Mouse (Mus musculus) neural tube, embryonic 15.5 days (tissue): ENCODE measurements around the gene 9230104L09Rik. TPM values are rescaled to one million over a fixed set of nuclear protein-coding genes. Genes with fewer than 3 reads are reported as not detected.
A peak's percentile ranks its signal among the peaks of the same experiment; 100 is the strongest.

ENCODE experiments used
- ATAC-seq: fragments of 200-750 bp; cut with Nextera tagmentation; 2 replicates; pipeline ENCODE4 v1.8.0; 2017; ENCODE audit warnings: mild to moderate bottlenecking, moderate TSS enrichment, moderate library complexity; ENCODE audit not compliant: low FRiP score
- H3K27ac ChIP-seq: fragments of 300-500 bp; sonication (generic); replicated peaks from 2 replicates; pipeline ENCODE4 v1.5.1; 2015; ENCODE audit warnings: mild to moderate bottlenecking, inconsistent platforms
- H3K27me3 ChIP-seq: fragments of 300-500 bp; sonication (generic); replicated peaks from 2 replicates; pipeline ENCODE4 v1.6.1; 2015; ENCODE audit warnings: inconsistent platforms
- H3K36me3 ChIP-seq: fragments of 300-500 bp; sonication (generic); 2 replicates; pipeline ENCODE4 v1.6.1; 2015; ENCODE audit warnings: inconsistent platforms
- H3K4me1 ChIP-seq: fragments of 300-500 bp; sonication (generic); 2 replicates; pipeline ENCODE4 v1.6.1; 2015; ENCODE audit warnings: inconsistent platforms
- H3K4me2 ChIP-seq: fragments of 300-500 bp; sonication (generic); 2 replicates; pipeline ENCODE4 v1.6.1; 2015; ENCODE audit warnings: inconsistent platforms, mild to moderate bottlenecking, moderate library complexity
- H3K4me3 ChIP-seq: fragments of 300-500 bp; sonication (generic); replicated peaks from 2 replicates; pipeline ENCODE4 v1.5.1; 2015; ENCODE audit warnings: mild to moderate bottlenecking, inconsistent platforms
- H3K9ac ChIP-seq: fragments of 300-500 bp; sonication (generic); replicated peaks from 2 replicates; pipeline ENCODE4 v1.6.1; 2015; ENCODE audit warnings: mild to moderate bottlenecking, inconsistent platforms
- H3K9me3 ChIP-seq: fragments of 300-500 bp; sonication (generic); replicated peaks from 2 replicates; pipeline ENCODE4 v1.6.1; 2016; ENCODE audit warnings: inconsistent platforms
- WGBS: fragments of 180-500 bp; shearing (Covaris S2); methylation state at CpG from one replicate; pipeline ENCODE4 v1.1.7; 2015; ENCODE audit warnings: mixed read lengths; 5-methylcytosine and 5-hydroxymethylcytosine counted together
- polyA plus RNA-seq: library from polyadenylated mRNA; unstranded; fragments of >200 nt; fragmentation: Nextera tagmentation; extraction: Ambion mirVana; gene quantifications from 2 replicates; pipeline ENCODE4 v1.2.1, GENCODE M21; 2015

The 9230104L09Rik gene
- polyA plus RNA-seq, 1 experiment from 2014 or later: not detected

- H3K36me3 ChIP-seq: no peaks in the 10 kb centered on the region
- 45% methylated on average over 8 of the region's 8 CpGs for WGBS
- H3K4me2 ChIP-seq: no peak overlapping the region; the same call in 1 of the 2 replicates
- no peaks in the 10 kb centered on the region for H3K27me3 ChIP-seq
- peak; percentile 68; the same call in 1 of the 2 replicates for ATAC-seq
- no peaks in the 10 kb centered on the region for H3K9me3 ChIP-seq
- H3K4me3 ChIP-seq: no peak overlapping the region
- H3K9ac ChIP-seq: no peak overlapping the region
- no peak overlapping the region for H3K27ac ChIP-seq
- H3K4me1 ChIP-seq: no peaks in the 10 kb centered on the region
Measured at GRCm38 (mm10) chr2:148851116-148851906, 13.5 kb downstream of the 9230104L09Rik start.

GRCm38 (mm10) chr2:148839224-148839623 is 25.6 kb downstream of the 9230104L09Rik start:
- no peaks in the 10 kb centered on the region for H3K36me3 ChIP-seq
- H3K9ac ChIP-seq: no peak overlapping the region
- no peaks in the 10 kb centered on the region for H3K4me1 ChIP-seq
- H3K9me3 ChIP-seq: no peaks in the 10 kb centered on the region
- H3K4me3 ChIP-seq: no peak overlapping the region
- H3K4me2 ChIP-seq: no peak overlapping the region
- WGBS: 91% methylated on average over 2 of the region's 2 CpGs
- no peak overlapping the region for H3K27ac ChIP-seq
- ATAC-seq: no peak
- no peaks in the 10 kb centered on the region for H3K27me3 ChIP-seq

- no peak for ATAC-seq
- Histone ChIP-seq H3K9ac (no peak overlapping the region), H3K36me3 (no peaks in the 10 kb centered on the region), H3K27ac (no peak overlapping the region), H3K4me1 (no peaks in the 10 kb centered on the region), H3K9me3 (no peaks in the 10 kb centered on the region), H3K27me3 (no peaks in the 10 kb centered on the region), H3K4me2 (no peak overlapping the region), H3K4me3 (no peak overlapping the region)
- WGBS: 92% methylated on average over 5 of the region's 5 CpGs
Measured at GRCm38 (mm10) chr2:148838075-148838777, 26.6 kb downstream of the 9230104L09Rik start.

- 74% methylated on average over 4 of the region's 4 CpGs for WGBS
- no peak within 1 kb of the TSS for H3K4me3 ChIP-seq
- ATAC-seq: no peak
- no peak within 1 kb of the TSS for H3K9ac ChIP-seq
- H3K27ac ChIP-seq: no peak within 1 kb of the TSS
- H3K4me2 ChIP-seq: no peak within 1 kb of the TSS
- no peaks in the 10 kb centered on the region for H3K36me3 ChIP-seq
- H3K27me3 ChIP-seq: no peaks in the 10 kb centered on the region
- H3K9me3 ChIP-seq: no peaks in the 10 kb centered on the region
- no peaks in the 10 kb centered on the region for H3K4me1 ChIP-seq
Measured at GRCm38 (mm10) chr2:148834912-148835311, 29.9 kb downstream of the 9230104L09Rik start, which contains the start of gene Cst9. TSS of gene Cst9 (plus strand) at chr2:148835147.

GRCm38 (mm10) chr2:148825986-148826385 is 38.9 kb downstream of the 9230104L09Rik start:
- Histone ChIP-seq H3K36me3 (no peaks in the 10 kb centered on the region), H3K9me3 (no peaks in the 10 kb centered on the region), H3K9ac (no peak overlapping the region), H3K27ac (no peak overlapping the region), H3K27me3 (no peaks in the 10 kb centered on the region), H3K4me2 (no peak overlapping the region), H3K4me3 (no peak overlapping the region), H3K4me1 (no peaks in the 10 kb centered on the region)
- no peak for ATAC-seq
- WGBS: 81% methylated on average over 1 of the region's 1 CpGs

- Histone ChIP-seq H3K4me3 (no peak within 1 kb of the TSS), H3K4me2 (no peak within 1 kb of the TSS), H3K9me3 (no peaks in the 10 kb centered on the region), H3K27me3 (no peaks in the 10 kb centered on the region), H3K4me1 (no peaks in the 10 kb centered on the region), H3K36me3 (no peaks in the 10 kb centered on the region), H3K9ac (no peak within 1 kb of the TSS), H3K27ac (no peak within 1 kb of the TSS)
- ATAC-seq: no peak
Measured at GRCm38 (mm10) chr2:148819909-148820308, 44.9 kb downstream of the 9230104L09Rik start, which contains the start of gene Cst13. TSS of gene Cst13 (plus strand) at chr2:148820081.

GRCm38 (mm10) chr2:148806696-148807095 is 58.1 kb downstream of the 9230104L09Rik start:
- Histone ChIP-seq H3K4me1 (no peaks in the 10 kb centered on the region), H3K4me3 (no peak overlapping the region), H3K27me3 (no peaks in the 10 kb centered on the region), H3K4me2 (no peak overlapping the region), H3K9me3 (no peaks in the 10 kb centered on the region), H3K9ac (no peak overlapping the region), H3K36me3 (no peaks in the 10 kb centered on the region), H3K27ac (no peak overlapping the region)
- no peak for ATAC-seq
- 68% methylated on average over 6 of the region's 6 CpGs for WGBS

GRCm38 (mm10) chr2:148801491-148801921 is 63.3 kb downstream of the 9230104L09Rik start:
- H3K36me3 ChIP-seq: no peaks in the 10 kb centered on the region
- no peak overlapping the region for H3K4me2 ChIP-seq
- H3K9ac ChIP-seq: no peak overlapping the region
- no peak for ATAC-seq
- whole genome bisulfite sequencing: 75% methylated on average over 3 of the region's 3 CpGs
- H3K4me3 ChIP-seq: no peak overlapping the region
- no peak overlapping the region for H3K27ac ChIP-seq
- no peaks in the 10 kb centered on the region for H3K4me1 ChIP-seq
- no peaks in the 10 kb centered on the region for H3K9me3 ChIP-seq
- H3K27me3 ChIP-seq: no peaks in the 10 kb centered on the region

- H3K9me3 ChIP-seq: no peaks in the 10 kb centered on the region
- no peak within 1 kb of the TSS for H3K4me2 ChIP-seq
- no peak for ATAC-seq
- no peak within 1 kb of the TSS for H3K27ac ChIP-seq
- H3K9ac ChIP-seq: no peak within 1 kb of the TSS
- no peaks in the 10 kb centered on the region for H3K36me3 ChIP-seq
- 90% methylated on average over 1 of the region's 1 CpGs for WGBS
- H3K27me3 ChIP-seq: no peaks in the 10 kb centered on the region
- H3K4me3 ChIP-seq: no peak within 1 kb of the TSS
- H3K4me1 ChIP-seq: no peaks in the 10 kb centered on the region
Measured at GRCm38 (mm10) chr2:148798485-148798884, 66.4 kb downstream of the 9230104L09Rik start, which contains the start of gene Cst8. TSS of gene Cst8 (plus strand) at chr2:148798785.

Other genes with a start within 250 kb of the 9230104L09Rik start
- 40.2 and 54.3 TPM in 2 replicates for gene Nxt1, start 192.4 kb downstream of the 9230104L09Rik start, polyA plus RNA-seq
- gene Gzf1, start 184.0 kb downstream of the 9230104L09Rik start, polyA plus RNA-seq: 13.8 and 15.7 TPM in 2 replicates
- gene Napb, start 132.6 kb downstream of the 9230104L09Rik start, polyA plus RNA-seq: 84.1 and 84.6 TPM in 2 replicates
- not detected in 2 replicates for gene Cstl1, start 114.7 kb downstream of the 9230104L09Rik start, polyA plus RNA-seq
- gene Cst11, start 93.5 kb downstream of the 9230104L09Rik start, polyA plus RNA-seq: not detected in 2 replicates
- not detected in 2 replicates for gene 8030411F24Rik, start 83.0 kb downstream of the 9230104L09Rik start, polyA plus RNA-seq
- gene Cst12, start 75.7 kb downstream of the 9230104L09Rik start, polyA plus RNA-seq: not detected in 2 replicates
- gene Cst8, start 66.3 kb downstream of the 9230104L09Rik start, polyA plus RNA-seq: not detected in 2 replicates
- not detected in 2 replicates for gene Cst13, start 45.0 kb downstream of the 9230104L09Rik start, polyA plus RNA-seq
- not detected in 2 replicates for gene Cst9, start 29.9 kb downstream of the 9230104L09Rik start, polyA plus RNA-seq
- 582 and 653 TPM in 2 replicates for gene Cst3, start 10.7 kb upstream of the 9230104L09Rik start, polyA plus RNA-seq
- gene Gm1330, start 138.2 kb upstream of the 9230104L09Rik start, polyA plus RNA-seq: not detected in 2 replicates
- not detected in 2 replicates for gene Gm10750, start 152.2 kb upstream of the 9230104L09Rik start, polyA plus RNA-seq